15 mouse cellular contexts compared by ENCODE assay signal in the genomic region with DNA sequence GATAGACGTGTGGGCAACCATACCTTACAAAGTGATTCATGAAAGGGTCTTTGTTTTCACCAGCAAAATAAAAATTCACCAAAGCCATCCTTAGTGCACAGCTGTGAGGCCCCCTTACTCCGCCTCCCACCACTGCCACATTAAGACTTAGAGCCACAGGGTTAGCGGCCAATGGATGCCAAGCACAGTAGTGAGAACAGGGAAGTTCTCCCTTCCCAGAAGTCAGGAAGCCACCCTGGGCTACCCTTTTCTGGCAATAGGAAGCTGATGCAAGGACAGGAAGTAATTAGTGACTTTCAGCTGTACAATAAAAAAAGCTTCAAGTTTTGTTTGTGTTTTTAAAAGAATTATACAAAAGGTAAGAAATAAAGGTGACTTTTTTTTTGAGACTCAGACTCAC. TPM values are rescaled to one million over a fixed set of nuclear protein-coding genes. Genes with fewer than 3 reads are reported as not detected.
DNase-seq lines count a peak whose midpoint lies in the region; ATAC-seq and TF ChIP-seq lines count a peak whose summit lies in the region.
"Had no signal": no experiment of that assay in that cellular context is flagged by ENCODE, and none has a peak within 500 bp of the region (broad histone marks: within the 10 kb centered on the region; RNA-seq: fewer than 3 reads in every experiment).

No protein-coding gene starts in this region.

- no peak for TF ChIP-seq POLR2A in bone marrow, adult 2 months (IDR thresholded peaks at IDR 0.05; ENCODE audit: borderline replicate concordance, control insufficient read depth, low read depth, low read length)
- no peak for TF ChIP-seq POLR2A in thymus, adult 2 months (IDR thresholded peaks at IDR 0.05; ENCODE audit: control insufficient read depth, extremely low read depth, insufficient read depth, low read length, poor library complexity)

- no peak for ATAC-seq in kidney, embryonic 14.5 days (ENCODE audit: low FRiP score, low TSS enrichment)
- ATAC-seq: activated CD4-positive, CD25-positive, alpha-beta regulatory T cell, adult 4 months; forebrain, embryonic 16.5 days had no signal

- no peak overlapping the region for H3K27ac ChIP-seq in kidney, embryonic 14.5 days (ENCODE audit: low read depth, low read length)
- H3K27ac ChIP-seq in bone marrow, adult 2 months (ENCODE audit: control insufficient read depth, insufficient read depth, low read depth, low read length, poor library complexity) = peak overlapping the region; percentile 64; the same call in 1 of the 2 replicates
- peak overlapping the region; percentile 35 for H3K27ac ChIP-seq in macrophage
- H3K27ac ChIP-seq in thymus, adult 2 months (ENCODE audit: control insufficient read depth, insufficient read depth, low read length) = no peak overlapping the region
- H3K27ac ChIP-seq: embryonic facial prominence, embryonic 15.5 days; stomach, postnatal 0 days had no signal

- peaks cover 30% of the 10 kb centered on the region for H3K79me2 ChIP-seq in macrophage (ENCODE audit: inconsistent target)

- H3K9ac ChIP-seq in kidney, embryonic 14.5 days (ENCODE audit: low read depth, low read length) = peak overlapping the region; percentile 12; the same call in 1 of the 2 replicates
- H3K9ac ChIP-seq: embryonic facial prominence, embryonic 15.5 days had no signal

- TF ChIP-seq CTCF in bone marrow, adult 2 months (IDR thresholded peaks at IDR 0.05; ENCODE audit: control insufficient read depth, insufficient read depth, low read length) = no peak
- TF ChIP-seq CTCF in thymus, adult 2 months (IDR thresholded peaks at IDR 0.05; ENCODE audit: borderline replicate concordance, control insufficient read depth, extremely low read depth, insufficient read depth, low read length, poor library complexity) = no peak

- peaks cover 5% of the 10 kb centered on the region; the same call in 1 of the 2 replicates for H3K36me3 ChIP-seq in kidney, embryonic 14.5 days (ENCODE audit: control insufficient read depth, insufficient read depth, low read length)
- H3K36me3 ChIP-seq in macrophage (ENCODE audit: inconsistent target) = no peaks in the 10 kb centered on the region
- H3K36me3 ChIP-seq in thymus, adult 2 months (ENCODE audit: control insufficient read depth, insufficient read depth, low read length) = no peaks in the 10 kb centered on the region

- H3K4me3 ChIP-seq in kidney, embryonic 14.5 days (ENCODE audit: low read length) = no peak overlapping the region
- no peak overlapping the region for H3K4me3 ChIP-seq in bone marrow, adult 2 months (replicated peaks; ENCODE audit: control insufficient read depth, low read depth, low read length)
- no peak overlapping the region for H3K4me3 ChIP-seq in macrophage (ENCODE audit: inconsistent target)
- no peak overlapping the region for H3K4me3 ChIP-seq in thymus, adult 2 months (ENCODE audit: control insufficient read depth, insufficient read depth, low read length)
- H3K4me3 ChIP-seq: embryonic facial prominence, embryonic 15.5 days had no signal

- H3K4me2 ChIP-seq in kidney, embryonic 14.5 days (replicated peaks; ENCODE audit: low read depth, low read length) = no peak overlapping the region
- H3K4me2 ChIP-seq: embryonic facial prominence, embryonic 15.5 days had no signal

- DNase-seq in kidney, adult 11 months = no peak
- DNase-seq in 416B (ENCODE audit: low read depth) = peak; percentile 61
- DNase-seq in thymus, adult 2 months = no peak
- DNase-seq in thymus, postnatal 36 days = no peak
- DNase-seq: adrenal gland, postnatal 25 days; cerebellum, adult 18-20 months; cerebellum, postnatal 25 days; kidney, adult 18-20 months had no signal

- 69% methylated on average over 3 of the region's 3 CpGs for WGBS in kidney, embryonic 14.5 days
- 38% methylated on average over 3 of the region's 3 CpGs for WGBS in bone marrow, adult 2 months
- 40% methylated on average over 3 of the region's 3 CpGs for WGBS in macrophage (ENCODE audit: missing documents)
- 57% methylated on average over 3 of the region's 3 CpGs for WGBS in thymus, adult 2 months

- H3K4me1 ChIP-seq in kidney, embryonic 14.5 days (ENCODE audit: control insufficient read depth, insufficient read depth, low read length) = peaks cover 11% of the 10 kb centered on the region; the same call in 1 of the 2 replicates
- H3K4me1 ChIP-seq in bone marrow, adult 2 months (ENCODE audit: control insufficient read depth, insufficient read depth, low read length) = peaks cover 10% of the 10 kb centered on the region
- H3K4me1 ChIP-seq in thymus, adult 2 months (replicated peaks; ENCODE audit: control insufficient read depth, insufficient read depth, low read length) = no peaks in the 10 kb centered on the region

- no peaks in the 10 kb centered on the region for H3K27me3 ChIP-seq in kidney, embryonic 14.5 days (ENCODE audit: control insufficient read depth, insufficient read depth, low read length)
- no peaks in the 10 kb centered on the region for H3K27me3 ChIP-seq in thymus, adult 2 months (ENCODE audit: control insufficient read depth, insufficient read depth, low read length)
- H3K27me3 ChIP-seq: embryonic facial prominence, embryonic 15.5 days had no signal

- H3K9me3 ChIP-seq in kidney, embryonic 14.5 days (ENCODE audit: control insufficient read depth, low read length) = peaks cover 2% of the 10 kb centered on the region; the same call in 1 of the 2 replicates
- H3K9me3 ChIP-seq: embryonic facial prominence, embryonic 15.5 days had no signal

RNA-seq across cellular contexts. Expression of a gene that starts 18.2 kb away (rescaled TPM):
- 10.8 and 15.5 TPM in 2 replicates for polyA plus RNA-seq in kidney, embryonic 14.5 days (2014; fragmentation: Nextera tagmentation; extraction: Ambion mirVana)
- polyA plus RNA-seq in bone marrow, adult 2 months (2011; ENCODE audit: insufficient read depth, insufficient read length, low replicate concordance, missing spikeins) = 1.8 and 6.2 TPM in 2 replicates
- total RNA-seq in macrophage (2018; cell fraction: chromatin; rRNA removed) = 10 to 100 TPM in 25 of 26 experiments, 1 to 10 TPM in 1; 8.4 to 41.7 (median 20.7) TPM
- total RNA-seq in macrophage (2018; cell fraction: cytosol; rRNA removed) = 10 to 100 TPM in 8 of 26 experiments, 1 to 10 TPM in 18; 5.4 to 13.4 (median 9.1) TPM
- 10 to 100 TPM in 21 of 26 experiments, 1 to 10 TPM in 5; 7.7 to 27.2 (median 13.6) TPM for total RNA-seq in macrophage (2018; cell fraction: nucleus; rRNA removed)
- 7.7 to 17.3 TPM (median 9.3 TPM) in 3 replicates for polyA plus RNA-seq in macrophage (2018)
- polyA plus RNA-seq in thymus, adult 2 months (2012; rRNA removed) = 7.5 and 8.2 TPM in 2 replicates

Comparison
In these comparisons a context has a peak if more than half of its experiments do, and no peak if none do; other contexts are left out.
1. H3K27ac ChIP-seq: peak in bone marrow, adult 2 months (single experiment) and macrophage (single experiment); none in kidney, embryonic 14.5 days (single experiment) and thymus, adult 2 months (single experiment).